Mouse (Mus musculus): ENCODE data around the gene Pagr1b. TPM values are rescaled to one million over a fixed set of nuclear protein-coding genes. Genes with fewer than 3 reads are reported as not detected.

Pagr1b gene
- 0.78 TPM in 1 of 2 replicates, not detected in the other for polyA plus RNA-seq (2016; fragmentation: Nextera tagmentation; extraction: Ambion mirVana)

GRCm38 (mm10) chr7:127016481-127016485 lies at the start of gene Pagr1b:
Gene Pagr1b, minus strand, starts transcription at chr7:127016484.
- H3K9me3 ChIP-seq, result no peaks in the 10 kb centered on the region
- H3K27ac ChIP-seq (replicated peaks), result peak within 1 kb of the TSS; percentile 97
- H3K27me3 ChIP-seq (replicated peaks; ENCODE audit: low read depth, poor library complexity, severe bottlenecking), result no peaks in the 10 kb centered on the region
- H3K4me1 ChIP-seq, result peaks cover 76% of the 10 kb centered on the region
- H3K36me3 ChIP-seq (replicated peaks), result peaks cover 52% of the 10 kb centered on the region
- peak within 1 kb of the TSS; percentile 89 for H3K4me3 ChIP-seq
- no peak for DNase-seq (ENCODE audit: low spot score)

GRCm38 (mm10) chr7:127065538-127065937 lies 49.3 kb upstream of the Pagr1b start:
- Histone ChIP-seq H3K9me3 (no peaks in the 10 kb centered on the region), H3K27me3 (replicated peaks; ENCODE audit: low read depth, poor library complexity, severe bottlenecking) (no peaks in the 10 kb centered on the region), H3K4me3 (no peak overlapping the region), H3K27ac (replicated peaks) (no peak overlapping the region), H3K4me1 (no peaks in the 10 kb centered on the region), H3K36me3 (replicated peaks) (no peaks in the 10 kb centered on the region)
- DNase-seq (ENCODE audit: low spot score), result no peak
- WGBS, result 85% methylated on average over 6 of the region's 6 CpGs

DNA sequence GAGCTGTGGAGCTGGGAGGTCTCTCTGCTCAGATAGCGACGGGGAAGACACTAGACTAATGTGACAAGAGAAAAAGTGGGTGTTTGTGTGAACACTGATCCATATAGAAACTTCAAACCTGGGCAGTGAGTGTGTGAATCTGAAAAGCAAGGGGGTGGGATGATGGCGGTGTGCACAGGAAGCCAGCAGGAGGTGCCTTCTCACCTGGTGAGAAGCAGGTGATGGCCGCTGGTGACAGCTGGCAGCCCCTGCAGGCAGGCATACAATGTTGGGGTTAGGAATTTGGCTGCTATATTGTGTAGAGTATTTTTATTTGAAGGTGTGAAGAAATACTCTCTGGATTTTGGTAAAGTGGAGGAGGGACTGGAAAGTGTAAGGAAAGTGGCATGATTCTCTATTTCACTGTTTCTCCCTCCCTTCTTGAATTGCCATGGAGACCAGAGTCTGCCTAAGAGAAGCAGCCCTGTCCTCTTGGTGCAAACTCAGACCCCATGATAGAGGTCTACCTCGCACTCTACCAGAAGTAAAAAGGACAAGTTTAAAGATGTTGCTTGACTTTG lies 38.8 kb upstream of the Pagr1b start:
- WGBS, result 70% methylated on average over 5 of the region's 5 CpGs
- H3K4me3 ChIP-seq, result no peak overlapping the region

GRCm38 (mm10) chr7:127041851-127042672 lies 25.8 kb upstream of the Pagr1b start, which contains the start of gene Kif22:
Gene Kif22, minus strand, starts transcription at chr7:127042471.
- Histone ChIP-seq H3K27ac (replicated peaks) (peak within 1 kb of the TSS; percentile 94), H3K27me3 (replicated peaks; ENCODE audit: low read depth, poor library complexity, severe bottlenecking) (no peaks in the 10 kb centered on the region), H3K36me3 (replicated peaks) (peaks cover 38% of the 10 kb centered on the region), H3K9me3 (no peaks in the 10 kb centered on the region), H3K4me3 (peak within 1 kb of the TSS; percentile 97), H3K4me1 (peaks cover 25% of the 10 kb centered on the region)
- WGBS, result under 1% methylated on average over 53 of the region's 53 CpGs
- DNase-seq (ENCODE audit: low spot score), result peak; percentile 91

More for the DNA sequence above, 38.8 kb upstream of the Pagr1b start:
- DNase-seq (ENCODE audit: low spot score), result no peak
- no peak overlapping the region for H3K27ac ChIP-seq (replicated peaks)
- no peaks in the 10 kb centered on the region for H3K27me3 ChIP-seq (replicated peaks; ENCODE audit: low read depth, poor library complexity, severe bottlenecking)
- H3K36me3 ChIP-seq (replicated peaks), result no peaks in the 10 kb centered on the region
- no peaks in the 10 kb centered on the region for H3K4me1 ChIP-seq
- H3K9me3 ChIP-seq, result no peaks in the 10 kb centered on the region

GRCm38 (mm10) chr7:127031244-127031643 lies 15.0 kb upstream of the Pagr1b start:
- H3K27me3 ChIP-seq (replicated peaks; ENCODE audit: low read depth, poor library complexity, severe bottlenecking), result no peaks in the 10 kb centered on the region
- no peak overlapping the region for H3K4me3 ChIP-seq
- H3K27ac ChIP-seq (replicated peaks), result no peak overlapping the region
- no peak for DNase-seq (ENCODE audit: low spot score)
- H3K36me3 ChIP-seq (replicated peaks), result peaks cover 86% of the 10 kb centered on the region
- 86% methylated on average over 1 of the region's 1 CpGs for WGBS
- no peaks in the 10 kb centered on the region for H3K9me3 ChIP-seq
- H3K4me1 ChIP-seq, result peaks cover 12% of the 10 kb centered on the region

- Histone ChIP-seq H3K27ac (replicated peaks) (no peak overlapping the region), H3K4me3 (no peak overlapping the region), H3K27me3 (replicated peaks; ENCODE audit: low read depth, poor library complexity, severe bottlenecking) (no peaks in the 10 kb centered on the region), H3K9me3 (no peaks in the 10 kb centered on the region), H3K36me3 (replicated peaks) (peaks cover 80% of the 10 kb centered on the region), H3K4me1 (peaks cover 15% of the 10 kb centered on the region)
- 95% methylated on average over 1 of the region's 1 CpGs for WGBS
- no peak for DNase-seq (ENCODE audit: low spot score)
These were observed 13.9 kb upstream of the Pagr1b start for GRCm38 (mm10) chr7:127030172-127030571.

DNA sequence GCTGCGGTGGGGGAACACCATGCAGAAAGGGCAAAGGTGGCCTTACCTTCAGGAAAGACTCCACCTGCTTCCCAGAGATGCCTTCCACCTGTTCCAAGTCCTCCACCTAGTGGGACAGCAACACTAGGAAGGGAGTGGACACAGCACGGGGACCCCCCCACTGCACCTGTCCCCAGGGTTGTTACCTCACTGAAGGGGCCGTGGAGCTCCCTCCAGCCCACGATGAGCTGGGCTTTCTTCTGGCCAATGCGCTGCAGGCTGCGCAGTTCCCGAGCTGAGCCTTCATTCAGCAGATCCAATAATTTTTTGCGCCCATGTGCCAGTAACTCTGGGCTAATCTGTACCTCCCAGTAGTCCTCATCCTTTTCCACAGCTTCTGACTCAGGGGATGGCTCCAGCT lies 11.6 kb upstream of the Pagr1b start:
- peaks cover 80% of the 10 kb centered on the region for H3K36me3 ChIP-seq (replicated peaks)
- H3K27me3 ChIP-seq (replicated peaks; ENCODE audit: low read depth, poor library complexity, severe bottlenecking), result no peaks in the 10 kb centered on the region
- H3K4me1 ChIP-seq, result peaks cover 38% of the 10 kb centered on the region
- WGBS, result 72% methylated on average over 8 of the region's 8 CpGs
- H3K27ac ChIP-seq (replicated peaks), result peak overlapping the region; percentile 100
- H3K4me3 ChIP-seq, result peak overlapping the region; percentile 86
- H3K9me3 ChIP-seq, result no peaks in the 10 kb centered on the region
- DNase-seq (ENCODE audit: low spot score), result no peak

GRCm38 (mm10) chr7:127026984-127027726 lies 10.9 kb upstream of the Pagr1b start, which contains the start of gene Maz:
Gene Maz, minus strand, starts transcription at chr7:127027037.
- H3K9me3 ChIP-seq, result no peaks in the 10 kb centered on the region
- no peaks in the 10 kb centered on the region for H3K27me3 ChIP-seq (replicated peaks; ENCODE audit: low read depth, poor library complexity, severe bottlenecking)
- under 1% methylated on average over 62 of the region's 63 CpGs for WGBS
- peaks cover 45% of the 10 kb centered on the region for H3K4me1 ChIP-seq
- H3K27ac ChIP-seq (replicated peaks), result peak within 1 kb of the TSS; percentile 100
- peaks cover 80% of the 10 kb centered on the region for H3K36me3 ChIP-seq (replicated peaks)
- peak; percentile 100 for DNase-seq (ENCODE audit: low spot score)
- H3K4me3 ChIP-seq, result peak within 1 kb of the TSS; percentile 86

GRCm38 (mm10) chr7:127026616-127026983 lies 10.3 kb upstream of the Pagr1b start:
- no peaks in the 10 kb centered on the region for H3K9me3 ChIP-seq
- H3K4me1 ChIP-seq, result peaks cover 50% of the 10 kb centered on the region
- no peaks in the 10 kb centered on the region for H3K27me3 ChIP-seq (replicated peaks; ENCODE audit: low read depth, poor library complexity, severe bottlenecking)
- H3K4me3 ChIP-seq, result peak overlapping the region; percentile 86
- DNase-seq (ENCODE audit: low spot score), result no peak
- H3K36me3 ChIP-seq (replicated peaks), result peaks cover 80% of the 10 kb centered on the region
- 3% methylated on average over 26 of the region's 48 CpGs for WGBS
- peak overlapping the region; percentile 100 for H3K27ac ChIP-seq (replicated peaks)

DNA sequence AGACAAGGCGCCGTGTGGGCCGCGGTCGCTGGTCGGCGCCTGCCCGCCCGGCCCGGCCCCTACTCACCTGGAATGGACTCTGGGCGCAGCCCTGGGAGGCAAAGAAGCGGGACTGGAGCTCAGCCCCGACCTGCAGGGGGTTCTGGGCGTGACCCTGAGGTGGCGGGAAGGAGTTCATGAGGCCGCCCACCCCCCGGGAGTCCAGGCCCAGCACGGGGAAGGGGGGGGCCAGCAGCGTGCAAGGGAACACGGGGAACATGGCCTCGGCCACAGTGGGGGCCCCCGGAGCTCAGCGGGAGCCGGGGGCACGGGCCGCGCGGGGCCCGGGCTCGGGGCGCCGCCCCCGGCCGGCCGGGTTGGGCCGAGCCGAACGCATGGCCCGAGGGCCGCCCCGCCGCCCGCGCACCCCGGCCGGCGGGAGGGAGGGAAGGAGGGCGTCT lies 9.9 kb upstream of the Pagr1b start:
- H3K27me3 ChIP-seq (replicated peaks; ENCODE audit: low read depth, poor library complexity, severe bottlenecking), result no peaks in the 10 kb centered on the region
- peaks cover 78% of the 10 kb centered on the region for H3K36me3 ChIP-seq (replicated peaks)
- peak overlapping the region; percentile 86 for H3K4me3 ChIP-seq
- under 1% methylated on average over 46 of the region's 48 CpGs for WGBS
- no peaks in the 10 kb centered on the region for H3K9me3 ChIP-seq
- peak overlapping the region; percentile 100 for H3K27ac ChIP-seq (replicated peaks)
- peaks cover 55% of the 10 kb centered on the region for H3K4me1 ChIP-seq
- DNase-seq (ENCODE audit: low spot score), result peak; percentile 86

- Histone ChIP-seq H3K4me3 (peak overlapping the region; percentile 86), H3K9me3 (no peaks in the 10 kb centered on the region), H3K36me3 (replicated peaks) (peaks cover 72% of the 10 kb centered on the region), H3K27ac (replicated peaks) (peak overlapping the region; percentile 100), H3K4me1 (peaks cover 60% of the 10 kb centered on the region), H3K27me3 (replicated peaks; ENCODE audit: low read depth, poor library complexity, severe bottlenecking) (no peaks in the 10 kb centered on the region)
- DNase-seq (ENCODE audit: low spot score), result peak; percentile 71
- WGBS, result under 1% methylated on average over 64 of the region's 65 CpGs
These were observed 9.4 kb upstream of the Pagr1b start for GRCm38 (mm10) chr7:127025556-127026160.

DNA sequence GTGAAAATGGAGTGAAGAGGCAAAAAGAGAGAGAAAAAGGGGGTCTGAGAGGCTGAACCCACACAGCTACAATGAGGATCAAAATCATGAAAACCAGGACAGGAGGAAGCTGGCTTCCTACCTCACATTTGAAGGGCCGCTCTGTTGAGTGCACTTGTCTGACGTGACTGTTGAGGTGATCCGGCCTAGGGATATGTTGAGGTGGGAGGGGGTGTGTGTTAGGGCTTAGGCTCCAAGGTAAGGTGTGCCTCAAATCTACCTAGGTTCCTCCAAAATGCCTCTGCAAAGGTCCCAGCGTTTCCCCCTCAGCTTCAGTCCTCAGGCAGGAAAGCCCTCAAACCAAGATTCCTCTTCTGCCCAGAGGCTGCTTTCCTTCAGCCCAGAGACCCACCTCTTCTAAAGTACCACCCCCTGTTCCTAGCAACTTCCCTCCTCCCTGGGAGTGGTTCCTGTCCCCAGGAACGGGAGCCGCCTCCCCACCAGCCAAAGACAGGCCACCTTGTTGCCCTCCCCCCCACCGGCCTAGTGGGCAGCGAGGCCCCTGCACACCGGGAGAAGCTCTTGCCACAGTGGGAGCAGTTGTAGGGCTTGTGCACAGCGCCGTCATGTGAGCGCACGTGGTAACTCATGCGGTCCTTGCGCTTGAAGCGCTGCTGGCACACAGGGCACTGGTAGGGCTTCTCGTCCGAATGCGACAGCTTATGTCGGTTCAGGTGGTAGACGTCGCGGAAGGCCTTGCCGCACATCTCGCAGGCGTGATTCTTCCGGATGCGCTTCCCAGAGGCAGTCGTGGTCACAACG lies 8.7 kb upstream of the Pagr1b start:
- under 1% methylated on average over 30 of the region's 30 CpGs for WGBS
- peak overlapping the region; percentile 86 for H3K4me3 ChIP-seq
- H3K4me1 ChIP-seq, result peaks cover 67% of the 10 kb centered on the region
- peaks cover 65% of the 10 kb centered on the region for H3K36me3 ChIP-seq (replicated peaks)
- no peaks in the 10 kb centered on the region for H3K27me3 ChIP-seq (replicated peaks; ENCODE audit: low read depth, poor library complexity, severe bottlenecking)
- peak; percentile 85 for DNase-seq (ENCODE audit: low spot score)
- H3K27ac ChIP-seq (replicated peaks), result peak overlapping the region; percentile 100
- no peaks in the 10 kb centered on the region for H3K9me3 ChIP-seq

All from embryonic facial prominence, embryonic 10.5 days (tissue).